In the genomic region with DNA sequence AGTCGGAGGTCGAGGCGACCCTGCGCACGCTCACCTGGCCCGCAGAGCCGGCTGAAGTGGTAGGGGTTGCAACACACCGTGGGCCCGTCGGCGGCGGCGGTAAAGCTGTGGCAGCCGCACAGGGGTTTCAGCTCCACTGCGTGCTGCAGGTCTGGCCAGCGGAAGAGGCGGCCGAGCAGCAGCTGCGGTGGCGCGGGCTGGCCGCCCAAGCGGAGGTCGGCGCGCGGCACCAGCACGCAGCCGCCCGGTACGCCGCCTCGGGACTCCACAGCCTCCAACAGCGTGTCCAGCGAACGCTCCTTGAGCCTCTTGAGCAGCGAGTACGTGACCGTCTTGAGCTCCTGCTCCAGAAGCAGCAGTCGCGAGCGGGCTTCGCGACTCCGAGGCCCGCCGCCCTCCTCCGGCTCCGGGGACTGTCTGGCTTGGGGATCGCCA, we compare ENCODE assay signal across 7 mouse cellular contexts. TPM values are rescaled to one million over a fixed set of nuclear protein-coding genes. Genes with fewer than 3 reads are reported as not detected.
DNase-seq lines count a peak whose midpoint lies in the region; ATAC-seq and TF ChIP-seq lines count a peak whose summit lies in the region.

No protein-coding gene starts in this region.

- peaks cover 33% of the 10 kb centered on the region for H3K4me1 ChIP-seq in thymus, adult 2 months (replicated peaks; ENCODE audit: control insufficient read depth, insufficient read depth, low read length)
- peaks cover 4% of the 10 kb centered on the region for H3K4me1 ChIP-seq in embryonic facial prominence, embryonic 11.5 days (ENCODE audit: control insufficient read depth, insufficient read depth, low read length)
- H3K4me1 ChIP-seq in liver, embryonic 12.5 days: peaks cover 96% of the 10 kb centered on the region
- peaks cover 24% of the 10 kb centered on the region for H3K4me1 ChIP-seq in neural tube, embryonic 14.5 days (ENCODE audit: control insufficient read depth, insufficient read depth, low read length)

- H3K4me2 ChIP-seq in embryonic facial prominence, embryonic 11.5 days (ENCODE audit: low read depth, low read length): peak overlapping the region; percentile 72
- peak overlapping the region; percentile 98 for H3K4me2 ChIP-seq in liver, embryonic 12.5 days
- H3K4me2 ChIP-seq in neural tube, embryonic 14.5 days (ENCODE audit: low read depth, low read length): peak overlapping the region; percentile 90

- 4% methylated on average over 49 of the region's 50 CpGs for WGBS in thymus, adult 2 months
- WGBS in embryonic facial prominence, embryonic 11.5 days: 0% methylated on average over 49 of the region's 50 CpGs
- WGBS in liver, embryonic 12.5 days (ENCODE audit: insufficient replicate concordance): under 1% methylated on average over 47 of the region's 50 CpGs
- WGBS in neural tube, embryonic 14.5 days: under 1% methylated on average over 47 of the region's 50 CpGs

- H3K9me3 ChIP-seq in embryonic facial prominence, embryonic 11.5 days (replicated peaks; ENCODE audit: control insufficient read depth, low read length): no peaks in the 10 kb centered on the region
- H3K9me3 ChIP-seq in liver, embryonic 12.5 days (replicated peaks): no peaks in the 10 kb centered on the region
- H3K9me3 ChIP-seq in neural tube, embryonic 14.5 days (ENCODE audit: control insufficient read depth, low read length): no peaks in the 10 kb centered on the region

- no peak for ATAC-seq in embryonic facial prominence, embryonic 11.5 days (replicated peaks; ENCODE audit: insufficient number of reproducible peaks, low FRiP score, low TSS enrichment, low read depth)
- no peak for ATAC-seq in liver, embryonic 12.5 days
- no peak for ATAC-seq in neural tube, embryonic 14.5 days (ENCODE audit: low read depth)

- H3K27ac ChIP-seq in thymus, adult 2 months (ENCODE audit: control insufficient read depth, insufficient read depth, low read length): no peak overlapping the region
- H3K27ac ChIP-seq in embryonic facial prominence, embryonic 11.5 days (replicated peaks; ENCODE audit: low read depth, low read length): peak overlapping the region; percentile 95
- H3K27ac ChIP-seq in liver, embryonic 12.5 days: peak overlapping the region; percentile 94
- H3K27ac ChIP-seq in neural tube, embryonic 14.5 days (ENCODE audit: low read depth, low read length): no peak overlapping the region

- H3K9ac ChIP-seq in embryonic facial prominence, embryonic 11.5 days (replicated peaks; ENCODE audit: low read length): peak overlapping the region; percentile 98
- H3K9ac ChIP-seq in liver, embryonic 12.5 days: peak overlapping the region; percentile 76
- peak overlapping the region; percentile 76 for H3K9ac ChIP-seq in neural tube, embryonic 14.5 days (replicated peaks; ENCODE audit: low read depth, low read length)

- peaks cover 26% of the 10 kb centered on the region for H3K27me3 ChIP-seq in thymus, adult 2 months (ENCODE audit: control insufficient read depth, insufficient read depth, low read length)
- H3K27me3 ChIP-seq in embryonic facial prominence, embryonic 11.5 days (ENCODE audit: control insufficient read depth, insufficient read depth, low read length): no peaks in the 10 kb centered on the region
- peaks cover 41% of the 10 kb centered on the region for H3K27me3 ChIP-seq in liver, embryonic 12.5 days (replicated peaks)
- H3K27me3 ChIP-seq in neural tube, embryonic 14.5 days (ENCODE audit: control insufficient read depth, insufficient read depth, low read length): peaks cover 3% of the 10 kb centered on the region; the same call in 1 of the 2 replicates

- peak overlapping the region; percentile 53; the same call in 1 of the 2 replicates for H3K4me3 ChIP-seq in thymus, adult 2 months (ENCODE audit: control insufficient read depth, insufficient read depth, low read length)
- peak overlapping the region; percentile 93 for H3K4me3 ChIP-seq in embryonic facial prominence, embryonic 11.5 days (ENCODE audit: low read depth, low read length)
- peak overlapping the region; percentile 66 for H3K4me3 ChIP-seq in liver, embryonic 12.5 days
- H3K4me3 ChIP-seq in neural tube, embryonic 14.5 days (ENCODE audit: low read depth, low read length): peak overlapping the region; percentile 54

- no peak for DNase-seq in thymus, adult 2 months
- DNase-seq in thymus, postnatal 36 days: no peak
- peak; percentile 34 for DNase-seq in embryonic facial prominence, embryonic 11.5 days (ENCODE audit: low spot score)
- peak; percentile 52 for DNase-seq in heart, postnatal 4 days
- DNase-seq in T-cell, adult 2 months (ENCODE audit: low spot score): no peak

- no peak for TF ChIP-seq POLR2A in thymus, adult 2 months (IDR thresholded peaks at IDR 0.05; ENCODE audit: control insufficient read depth, extremely low read depth, insufficient read depth, low read length, poor library complexity)

- TF ChIP-seq CTCF in thymus, adult 2 months (IDR thresholded peaks at IDR 0.05; ENCODE audit: borderline replicate concordance, control insufficient read depth, extremely low read depth, insufficient read depth, low read length, poor library complexity): no peak

- no peaks in the 10 kb centered on the region for H3K36me3 ChIP-seq in thymus, adult 2 months (ENCODE audit: control insufficient read depth, insufficient read depth, low read length)
- no peaks in the 10 kb centered on the region for H3K36me3 ChIP-seq in embryonic facial prominence, embryonic 11.5 days (replicated peaks; ENCODE audit: control insufficient read depth, insufficient read depth, low read depth, low read length)
- peaks cover 5% of the 10 kb centered on the region; the same call in 1 of the 2 replicates for H3K36me3 ChIP-seq in liver, embryonic 12.5 days
- no peaks in the 10 kb centered on the region for H3K36me3 ChIP-seq in neural tube, embryonic 14.5 days (ENCODE audit: control insufficient read depth, insufficient read depth, low read length)

RNA-seq across cellular contexts. Expression of a gene that starts 1.7 kb away (rescaled TPM):
- 6.5 and 8.0 TPM in 2 replicates for polyA plus RNA-seq in thymus, adult 2 months (2012; rRNA removed)
- polyA plus RNA-seq in embryonic facial prominence, embryonic 11.5 days (2014; fragmentation: Nextera tagmentation; extraction: Ambion mirVana): 9.3 and 9.8 TPM in 2 replicates
- 10 to 100 TPM; 18.5 to 20.1 TPM for total RNA-seq in heart, postnatal 4 days (2021)
- 11.7 and 12.9 TPM in 2 replicates for polyA plus RNA-seq in liver, embryonic 12.5 days (2016; fragmentation: Nextera tagmentation; extraction: Ambion mirVana)
- polyA plus RNA-seq in neural tube, embryonic 14.5 days (2014; fragmentation: Nextera tagmentation; extraction: Ambion mirVana): 1.0 and 2.2 TPM in 2 replicates

Comparison
In these comparisons a context has a peak if more than half of its experiments do, and no peak if none do; other contexts are left out.
1. DNase-seq: peak in embryonic facial prominence, embryonic 11.5 days (single experiment) and heart, postnatal 4 days (single experiment); none in thymus, adult 2 months (single experiment), thymus, postnatal 36 days (0 of 2) and T-cell, adult 2 months (single experiment).
2. H3K27ac ChIP-seq: peak in embryonic facial prominence, embryonic 11.5 days (single experiment) and liver, embryonic 12.5 days (single experiment); none in thymus, adult 2 months (single experiment) and neural tube, embryonic 14.5 days (single experiment).
3. Peak in every context shown above with its lines, with median percentiles within 50 percentile points of each other: H3K4me3 ChIP-seq, H3K4me2 ChIP-seq and H3K9ac ChIP-seq.